Mouse (Mus musculus) liver, embryonic 16.5 days (tissue): ENCODE data around the gene Eddm3b. TPM values are rescaled to one million over a fixed set of nuclear protein-coding genes. Genes with fewer than 3 reads are reported as not detected.
"Not testable (repeated sequence)": the region's sequence is repeated elsewhere in the genome, so short reads cannot be mapped to it uniquely, and the experiment has no call there.

Experiments
- ATAC-seq: fragments of 200-750 bp; cut with Nextera tagmentation; 2 replicates; pipeline ENCODE4 v1.8.0; 2017; ENCODE audit warnings: low read depth, mild to moderate bottlenecking, moderate number of reproducible peaks, moderate library complexity
- H3K27ac ChIP-seq: fragments of 300-500 bp; sonication (generic); 2 replicates; pipeline ENCODE4 v1.5.1; 2014; ENCODE audit warnings: mild to moderate bottlenecking, low read length
- H3K27me3 ChIP-seq: fragments of 300-500 bp; sonication (generic); 2 replicates; pipeline ENCODE4 v1.6.1; 2014; ENCODE audit warnings: low read depth, low read length, mixed read lengths; ENCODE audit not compliant: control insufficient read depth, insufficient read depth
- H3K36me3 ChIP-seq: fragments of 300-500 bp; sonication (generic); 2 replicates; pipeline ENCODE4 v1.6.1; 2014; ENCODE audit warnings: mild to moderate bottlenecking; ENCODE audit not compliant: control insufficient read depth, insufficient read depth
- H3K4me1 ChIP-seq: fragments of 300-500 bp; sonication (generic); 2 replicates; pipeline ENCODE4 v1.6.1; 2014; ENCODE audit warnings: low read depth, low read length, mixed read lengths; ENCODE audit not compliant: control insufficient read depth
- H3K4me2 ChIP-seq: fragments of 300-500 bp; sonication (generic); 2 replicates; pipeline ENCODE4 v1.6.1; 2014; ENCODE audit warnings: low read depth, low read length, mixed read lengths
- H3K4me3 ChIP-seq: fragments of 300-500 bp; sonication (generic); 2 replicates; pipeline ENCODE4 v1.5.1; 2014; ENCODE audit warnings: low read depth, mild to moderate bottlenecking, low read length
- H3K9ac ChIP-seq: fragments of 300-500 bp; sonication (generic); 2 replicates; pipeline ENCODE4 v1.6.1; 2014; ENCODE audit warnings: low read depth, low read length
- H3K9me3 ChIP-seq: fragments of 300-500 bp; sonication (generic); replicated peaks from 2 replicates; pipeline ENCODE4 v1.6.1; 2016; ENCODE audit warnings: low read length; ENCODE audit not compliant: control insufficient read depth
- WGBS: fragments of 180-500 bp; shearing (Covaris S2); extraction: QIAGEN DNeasy Blood & Tissue Kit; methylation state at CpG from one replicate; pipeline ENCODE4 v1.1.7; 2014; ENCODE audit not compliant: insufficient replicate concordance; 5-methylcytosine and 5-hydroxymethylcytosine counted together
- polyA plus RNA-seq: library from polyadenylated mRNA; unstranded; fragments of >200 nt; fragmentation: Nextera tagmentation; extraction: Ambion mirVana; gene quantifications from 2 replicates; pipeline ENCODE4 v1.2.1, GENCODE M21; 2015

Gene Eddm3b
- polyA plus RNA-seq, 1 experiment from 2014 or later = not detected

- H3K4me3 ChIP-seq, H3K4me2 ChIP-seq, H3K9me3 ChIP-seq, H3K36me3 ChIP-seq, H3K27me3 ChIP-seq, H3K9ac ChIP-seq, ATAC-seq, H3K27ac ChIP-seq, H3K4me1 ChIP-seq: not testable (repeated sequence)
- WGBS = 75% methylated on average over 3 of the region's 3 CpGs
Measured at GRCm38 (mm10) chr14:51161976-51162375, 47.8 kb downstream of the Eddm3b start, which contains the start of gene Rnase2b. Gene Rnase2b (plus strand): TSS chr14:51162260.

- H3K9ac ChIP-seq, H3K4me3 ChIP-seq, H3K36me3 ChIP-seq, H3K9me3 ChIP-seq, H3K4me2 ChIP-seq, H3K27ac ChIP-seq, ATAC-seq, H3K27me3 ChIP-seq, H3K4me1 ChIP-seq: not testable (repeated sequence)
- WGBS = 63% methylated on average over 6 of the region's 6 CpGs
Measured at GRCm38 (mm10) chr14:51163323-51163722, 49.1 kb downstream of the Eddm3b start.

- 0 out of 2 replicates have a peak, but pooled peaks have one; percentile 21 for ATAC-seq
- Histone ChIP-seq H3K36me3 (no peaks in the 10 kb centered on the region), H3K4me3 (no peak overlapping the region), H3K9me3 (no peaks in the 10 kb centered on the region), H3K27me3 (no peaks in the 10 kb centered on the region), H3K4me1 (peaks cover 4% of the 10 kb centered on the region), H3K4me2 (no peak overlapping the region), H3K27ac (no peak overlapping the region), H3K9ac (no peak overlapping the region)
- WGBS = 76% methylated on average over 1 of the region's 1 CpGs
Measured at GRCm38 (mm10) chr14:51165435-51165834, 51.2 kb downstream of the Eddm3b start.

GRCm38 (mm10) chr14:51166068-51166467, 51.8 kb downstream of the Eddm3b start:
- H3K4me2 ChIP-seq = no peak overlapping the region
- H3K4me1 ChIP-seq = peaks cover 4% of the 10 kb centered on the region
- no peak for ATAC-seq
- H3K36me3 ChIP-seq = no peaks in the 10 kb centered on the region
- no peak overlapping the region for H3K27ac ChIP-seq
- no peak overlapping the region for H3K9ac ChIP-seq
- no peaks in the 10 kb centered on the region for H3K27me3 ChIP-seq
- H3K9me3 ChIP-seq = no peaks in the 10 kb centered on the region
- H3K4me3 ChIP-seq = no peak overlapping the region

Other genes with a start within 250 kb of the Eddm3b start
- 3.2 and 3.7 TPM in 2 replicates for gene Tep1, start 243.9 kb upstream of the Eddm3b start, polyA plus RNA-seq
- gene Klhl33, start 216.9 kb upstream of the Eddm3b start, polyA plus RNA-seq = 0.08 and 0.11 TPM in 2 replicates
- gene Osgep, start 189.5 kb upstream of the Eddm3b start, polyA plus RNA-seq = 53.3 and 54.4 TPM in 2 replicates
- 61.8 and 61.9 TPM in 2 replicates for gene Apex1, start 189.5 kb upstream of the Eddm3b start, polyA plus RNA-seq
- gene Pip4p1, start 183.6 kb upstream of the Eddm3b start, polyA plus RNA-seq = 22.8 and 24.9 TPM in 2 replicates
- gene Pnp, start 183.3 kb upstream of the Eddm3b start, polyA plus RNA-seq = 75.2 and 83.1 TPM in 2 replicates
- gene Gm49342, start 169.9 kb upstream of the Eddm3b start, polyA plus RNA-seq = not detected in 2 replicates
- gene Pnp2, start 158.4 kb upstream of the Eddm3b start, polyA plus RNA-seq = 10.6 and 11.0 TPM in 2 replicates
- gene Rnase10, start 106.7 kb upstream of the Eddm3b start, polyA plus RNA-seq = 0.09 TPM in 1 of 2 replicates, not detected in the other
- not detected in 2 replicates for gene Rnase9, start 72.6 kb upstream of the Eddm3b start, polyA plus RNA-seq
- gene Rnase11, start 64.3 kb upstream of the Eddm3b start, polyA plus RNA-seq = not detected in 2 replicates
- gene Rnase12, start 56.8 kb upstream of the Eddm3b start, polyA plus RNA-seq = 1.7 and 2.0 TPM in 2 replicates
- gene Olfr750, start 40.0 kb upstream of the Eddm3b start, polyA plus RNA-seq = not detected in 2 replicates
- gene Rnase4, start 23.3 kb upstream of the Eddm3b start, polyA plus RNA-seq = 19.7 and 23.1 TPM in 2 replicates
- 6.7 and 8.4 TPM in 2 replicates for gene Ang, start 23.3 kb upstream of the Eddm3b start, polyA plus RNA-seq
- gene Rnase6, start 9.5 kb downstream of the Eddm3b start, polyA plus RNA-seq = 2.7 and 3.2 TPM in 2 replicates
- gene Rnase1, start 32.4 kb downstream of the Eddm3b start, polyA plus RNA-seq = 0.27 and 2.1 TPM in 2 replicates
- gene Rnase2b, start 47.8 kb downstream of the Eddm3b start, polyA plus RNA-seq = not detected in 2 replicates
- gene Ang2, start 84.7 kb downstream of the Eddm3b start, polyA plus RNA-seq = not detected in 2 replicates
- not detected in 2 replicates for gene Ear14, start 89.0 kb downstream of the Eddm3b start, polyA plus RNA-seq
- not detected in 2 replicates for gene Rnase2a, start 141.7 kb downstream of the Eddm3b start, polyA plus RNA-seq
- gene Gm7247, start 247.3 kb downstream of the Eddm3b start, polyA plus RNA-seq = not detected in 2 replicates